Mouse (Mus musculus): ENCODE results near the gene Adamts18.

GRCm38 (mm10) chr8:113763592-113764355, 84.8 kb downstream of the Adamts18 start:
- TF ChIP-seq EP300 (IDR thresholded peaks at IDR 0.05; ENCODE audit: low read depth) = no peak
- no peak for TF ChIP-seq CTCF (IDR thresholded peaks at IDR 0.05; ENCODE audit: low read depth)

Measured in heart, postnatal 0 days (tissue).